Mouse (Mus musculus) brain, adult 2 months (tissue): Measurements from ENCODE around the gene Kcna7.
A peak's percentile ranks its signal among the peaks of the same experiment; 100 is the strongest.

Source experiments
- DNase-seq: peaks from one replicate; pipeline ENCODE4 v3.0.0; 2011; ENCODE audit warnings: low read depth, low spot score

Gene Kcna7

GRCm38 (mm10) chr7:45458748-45459563 is 53.5 kb downstream of the Kcna7 start:
- DNase-seq, result peak; percentile 84
